Mouse (Mus musculus) adrenal gland, postnatal 0 days (tissue): ENCODE measurements around the gene Oxt. TPM values are rescaled to one million over a fixed set of nuclear protein-coding genes. Genes with fewer than 3 reads are reported as not detected.

Experiments used
- microRNA-seq: library from miRNA; unstranded; fragments of <30 nt; microRNA quantifications from one replicate; pipeline ENCODE4, GENCODE M21; 2016; ENCODE audit warnings: borderline replicate concordance; ENCODE audit not compliant: insufficient number of aligned reads
- polyA plus RNA-seq: library from polyadenylated mRNA; unstranded; fragments of >200 nt; fragmentation: Nextera tagmentation; extraction: Ambion mirVana; gene quantifications from 2 replicates; pipeline ENCODE4 v1.2.1, GENCODE M21; 2015

Oxt gene
- 0.25 and 0.28 TPM in 2 replicates for polyA plus RNA-seq

DNA sequence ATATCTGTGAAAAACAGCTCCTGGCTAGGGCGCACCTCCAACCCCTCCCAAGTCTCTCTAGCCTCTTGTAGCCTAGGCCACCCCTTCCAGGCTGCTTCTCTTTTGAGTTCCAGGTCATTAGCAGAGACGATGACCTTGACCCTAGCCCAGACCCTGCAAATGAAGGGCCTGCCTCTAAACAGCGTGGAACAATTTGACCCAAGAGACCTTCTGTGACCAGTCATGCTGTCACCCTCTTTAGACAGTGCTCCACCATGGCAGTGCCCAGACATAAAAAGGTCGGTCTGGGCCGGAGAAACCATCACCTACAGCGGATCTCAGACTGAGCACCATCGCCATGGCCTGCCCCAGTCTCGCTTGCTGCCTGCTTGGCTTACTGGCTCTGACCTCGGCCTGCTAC is at the start of gene Oxt:
Gene Oxt, plus strand, starts transcription at position 301 of the 400 bp plus-strand sequence.

DNA sequence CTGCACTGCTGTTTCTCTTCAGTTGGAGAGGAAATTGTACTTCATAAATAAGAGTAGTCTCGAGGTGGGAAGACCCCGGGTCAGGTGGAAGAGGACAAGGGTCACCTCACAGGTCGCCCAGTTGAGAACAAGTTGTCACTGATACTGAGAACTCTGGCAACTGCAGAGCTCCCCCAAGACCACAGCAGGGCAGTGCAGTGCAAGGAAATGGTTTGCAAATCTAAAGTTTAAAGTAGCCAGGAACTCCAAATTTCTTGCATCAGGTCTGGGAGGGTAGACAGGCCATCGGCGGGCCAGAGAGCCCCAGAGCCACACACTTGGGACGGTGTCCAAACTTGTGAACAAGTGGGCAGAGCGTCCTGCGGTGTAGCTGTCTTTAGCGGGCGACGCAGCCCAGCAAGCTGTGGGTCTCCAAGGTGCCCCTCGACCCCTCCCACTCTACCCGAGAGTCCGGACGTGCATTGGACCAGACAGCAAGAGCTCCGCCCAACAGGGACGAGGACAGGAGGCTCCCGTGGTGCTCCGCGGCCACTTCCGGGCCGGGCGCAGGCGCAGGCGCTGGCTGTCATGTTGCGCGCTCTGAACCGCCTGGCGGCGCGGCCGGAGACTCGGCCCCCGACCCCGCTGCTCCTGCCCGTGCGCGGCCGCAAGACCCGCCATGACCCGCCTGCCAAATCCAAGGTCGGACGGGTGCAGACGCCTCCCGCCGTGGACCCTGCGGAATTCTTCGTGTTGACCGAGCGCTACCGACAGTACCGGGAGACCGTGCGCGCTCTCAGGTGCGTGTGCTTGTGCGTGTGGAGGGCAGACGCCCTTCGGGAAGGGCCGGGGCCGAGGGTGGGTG is 12.5 kb upstream of the Oxt start, which contains the start of gene Mrps26:
Gene Mrps26, plus strand, starts transcription at position 531 of the 844 bp plus-strand sequence.

DNA sequence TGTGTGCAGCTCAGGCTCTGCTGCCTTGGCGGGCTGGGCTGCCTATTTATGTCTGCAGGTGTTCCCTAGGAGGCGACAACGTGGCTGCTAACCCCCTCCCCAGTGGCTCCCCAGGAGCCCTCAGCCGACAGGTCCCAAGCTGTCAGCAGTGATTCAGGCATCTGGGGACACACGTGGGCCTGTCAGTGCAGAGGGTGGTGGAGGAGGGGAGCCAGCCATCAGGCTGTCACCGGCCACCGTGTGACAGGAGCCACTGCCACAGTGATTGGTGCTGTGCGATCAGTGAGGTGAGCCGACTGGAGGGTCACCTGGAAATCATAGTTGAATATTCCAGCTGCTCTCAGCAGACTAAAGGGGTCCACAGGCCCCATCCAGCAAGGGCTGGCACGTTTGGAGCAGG is 6.6 kb downstream of the Oxt start, which contains the start of gene Avp:
Gene Avp, minus strand, starts transcription at position 3 of the 400 bp plus-strand sequence.

Small RNAs within 50 kb of the gene (microRNA-seq; reads per million reads assigned to microRNA genes)
- gene Gm23876, result not detected

Other genes with a start within 250 kb of the Oxt start
- 26.7 and 37.1 TPM in 2 replicates for gene Cpxm1, start 178.6 kb upstream of the Oxt start, polyA plus RNA-seq
- gene Gm28372, start 170.9 kb upstream of the Oxt start, polyA plus RNA-seq, result not detected in 2 replicates
- gene 1700020A23Rik, start 170.9 kb upstream of the Oxt start, polyA plus RNA-seq, result 0.39 TPM in 1 of 2 replicates, not detected in the other
- 0.10 TPM in 1 of 2 replicates, not detected in the other for gene Tmem239, start 169.7 kb upstream of the Oxt start, polyA plus RNA-seq
- 39.7 and 58.6 TPM in 2 replicates for gene Vps16, start 151.8 kb upstream of the Oxt start, polyA plus RNA-seq
- 8.3 and 11.9 TPM in 2 replicates for gene Pced1a, start 151.5 kb upstream of the Oxt start, polyA plus RNA-seq
- 81.1 and 88.3 TPM in 2 replicates for gene Ptpra, start 125.9 kb upstream of the Oxt start, polyA plus RNA-seq
- 69.6 and 92.3 TPM in 2 replicates for gene Mrps26, start 12.4 kb upstream of the Oxt start, polyA plus RNA-seq
- not detected in 2 replicates for gene Avp, start 6.4 kb downstream of the Oxt start, polyA plus RNA-seq
- 5.9 and 7.2 TPM in 2 replicates for gene Fastkd5, start 53.9 kb downstream of the Oxt start, polyA plus RNA-seq
- 5.8 and 7.4 TPM in 2 replicates for gene Ubox5, start 53.9 kb downstream of the Oxt start, polyA plus RNA-seq
- 1.9 and 3.1 TPM in 2 replicates for gene Lzts3, start 66.6 kb downstream of the Oxt start, polyA plus RNA-seq
- 107 and 142 TPM in 2 replicates for gene Ddrgk1, start 88.5 kb downstream of the Oxt start, polyA plus RNA-seq
- 117 and 163 TPM in 2 replicates for gene Itpa, start 91.4 kb downstream of the Oxt start, polyA plus RNA-seq
- gene Slc4a11, start 121.3 kb downstream of the Oxt start, polyA plus RNA-seq, result 0.47 and 2.6 TPM in 2 replicates